Mouse (Mus musculus) MEL (cell line): ENCODE results near the gene Slc43a1. TPM values are rescaled to one million over a fixed set of nuclear protein-coding genes. Genes with fewer than 3 reads are reported as not detected.

Experiments
- DNase-seq: peaks from one replicate; pipeline ENCODE4 v3.0.0; 2011; ENCODE audit warnings: low read depth, low spot score
- H3K27ac ChIP-seq: 2 replicates; pipeline ENCODE4 v1.5.1; 2012; ENCODE audit warnings: low read depth, mild to moderate bottlenecking, control low read depth, low read length, moderate library complexity; ENCODE audit not compliant: control insufficient read depth
- H3K27me3 ChIP-seq, 2 experiments: fragments of 150-350 bp in 1 of 2; sonication (generic) in 1 of 2; 2 replicates each; pipeline ENCODE4 v1.6.1; 2012; ENCODE audit warnings: low read length in 2 of 2, mild to moderate bottlenecking in 2 of 2, improper control_type of control experiment in 1 of 2, moderate library complexity in 1 of 2; ENCODE audit not compliant: insufficient read depth in 2 of 2, control insufficient read depth in 1 of 2
- H3K36me3 ChIP-seq, 2 experiments: 2 replicates each; pipeline ENCODE4 v1.6.1; 2012 to 2014; ENCODE audit warnings: low read length in 2 of 2, improper control_type of control experiment in 1 of 2, inconsistent platforms in 1 of 2, mild to moderate bottlenecking in 1 of 2; ENCODE audit not compliant: insufficient read depth in 2 of 2, control insufficient read depth in 1 of 2
- H3K4me1 ChIP-seq, 2 experiments: fragments of 150-350 bp in 1 of 2; sonication (generic) in 1 of 2; 2 replicates each; pipeline ENCODE4 v1.6.1; 2012; ENCODE audit warnings: low read length in 2 of 2, improper control_type of control experiment in 1 of 2, mild to moderate bottlenecking in 1 of 2; ENCODE audit not compliant: insufficient read depth in 2 of 2, control insufficient read depth in 1 of 2
- H3K4me3 ChIP-seq, 2 experiments: fragments of 150-350 bp in 1 of 2; sonication (generic) in 1 of 2; 2 replicates each; pipeline ENCODE4 v1.5.1; 2012; ENCODE audit warnings: low read depth in 2 of 2, low read length in 2 of 2, mild to moderate bottlenecking in 2 of 2, moderate library complexity in 2 of 2, control low read depth in 1 of 2, improper control_type of control experiment in 1 of 2; ENCODE audit not compliant: control insufficient read depth in 1 of 2, insufficient read depth in 1 of 2
- H3K79me2 ChIP-seq: 2 replicates; pipeline ENCODE4 v1.6.1; 2012; ENCODE audit warnings: mild to moderate bottlenecking, low read length, moderate library complexity; ENCODE audit not compliant: control insufficient read depth, poor library complexity, insufficient read depth
- H3K9ac ChIP-seq: 2 replicates; pipeline ENCODE4 v1.6.1; 2012; ENCODE audit warnings: low read depth, mild to moderate bottlenecking, control low read depth, low read length, moderate library complexity; ENCODE audit not compliant: control insufficient read depth, poor library complexity, severe bottlenecking
- H3K9me3 ChIP-seq: fragments of 150-350 bp; sonication (generic); replicated peaks from 2 replicates; pipeline ENCODE4 v1.6.1; 2012; ENCODE audit warnings: mild to moderate bottlenecking, low read length, improper control_type of control experiment, moderate library complexity; ENCODE audit not compliant: insufficient read depth
- CHD2 ChIP-seq: IDR thresholded peaks from 2 replicates; pipeline ENCODE4 v1.6.1; 2011; ENCODE audit warnings: low read length, improper control_type of control experiment
- CTCF ChIP-seq, 3 experiments: IDR thresholded peaks in 2 of 3; conservative IDR thresholded peaks in 1 of 3; 2 replicates each; pipeline ENCODE4 v1.5.1; 2011 to 2012; ENCODE audit warnings: low read length in 3 of 3, low read depth in 2 of 3, mild to moderate bottlenecking in 2 of 3, improper control_type of control experiment in 1 of 3, inconsistent platforms in 1 of 3, mixed read lengths in 1 of 3, moderate library complexity in 1 of 3; ENCODE audit not compliant: control insufficient read depth in 1 of 3, insufficient read depth in 1 of 3, poor library complexity in 1 of 3, severe bottlenecking in 1 of 3
- ELF1 ChIP-seq: IDR thresholded peaks from 2 replicates; pipeline ENCODE4 v1.6.1; 2014; ENCODE audit warnings: low read depth, mild to moderate bottlenecking, inconsistent platforms, low read length, improper control_type of control experiment, moderate library complexity
- EP300 ChIP-seq, 2 experiments: IDR thresholded peaks; 2 replicates each; pipeline ENCODE4 v1.6.1; 2011; ENCODE audit warnings: improper control_type of control experiment in 2 of 2, low read length in 2 of 2, low read depth in 1 of 2, mild to moderate bottlenecking in 1 of 2
- ETS1 ChIP-seq: IDR thresholded peaks from 2 replicates; pipeline ENCODE4 v1.6.1; 2012; ENCODE audit warnings: low read depth, mild to moderate bottlenecking, inconsistent platforms, low read length, improper control_type of control experiment, moderate library complexity
- GABPA ChIP-seq: IDR thresholded peaks from 2 replicates; pipeline ENCODE4 v1.6.1; 2012; ENCODE audit warnings: low read depth, mild to moderate bottlenecking, inconsistent platforms, low read length, improper control_type of control experiment, moderate library complexity
- GATA1 ChIP-seq: IDR thresholded peaks from 2 replicates; pipeline ENCODE4 v1.6.1; 2011; ENCODE audit warnings: low read depth, low read length, improper control_type of control experiment
- HCFC1 ChIP-seq: IDR thresholded peaks from 2 replicates; pipeline ENCODE4 v1.6.1; 2012; ENCODE audit warnings: low read depth, mild to moderate bottlenecking, inconsistent platforms, low read length, improper control_type of control experiment, moderate library complexity
- JUND ChIP-seq: IDR thresholded peaks from 2 replicates; pipeline ENCODE4 v1.6.1; 2011; ENCODE audit warnings: low read depth, mild to moderate bottlenecking, improper control_type of control experiment, low read length
- MAX ChIP-seq: IDR thresholded peaks from 2 replicates; pipeline ENCODE4 v1.6.1; 2011; ENCODE audit warnings: low read length, improper control_type of control experiment
- MAZ ChIP-seq: IDR thresholded peaks from 2 replicates; pipeline ENCODE4 v1.6.1; 2012; ENCODE audit warnings: low read depth, mild to moderate bottlenecking, inconsistent platforms, low read length, improper control_type of control experiment
- MEF2A ChIP-seq: IDR thresholded peaks from 2 replicates; pipeline ENCODE4 v1.6.1; 2014; ENCODE audit warnings: low read depth, mild to moderate bottlenecking, inconsistent platforms, low read length, improper control_type of control experiment; ENCODE audit not compliant: poor library complexity, insufficient replicate concordance, severe bottlenecking; ENCODE audit errors: extremely low read depth
- MXI1 ChIP-seq: IDR thresholded peaks from 2 replicates; pipeline ENCODE4 v1.6.1; 2011; ENCODE audit warnings: mild to moderate bottlenecking, low read depth, low read length, improper control_type of control experiment
- MYB ChIP-seq: IDR thresholded peaks from 2 replicates; pipeline ENCODE4 v1.6.1; 2011; ENCODE audit warnings: mild to moderate bottlenecking, low read depth, low read length, improper control_type of control experiment
- MYC ChIP-seq: IDR thresholded peaks from 2 replicates; pipeline ENCODE4 v1.6.1; 2011; ENCODE audit warnings: low read depth, mild to moderate bottlenecking, low read length, improper control_type of control experiment, moderate library complexity
- NELFE ChIP-seq: IDR thresholded peaks from 2 replicates; pipeline ENCODE4 v1.6.1; 2011; ENCODE audit warnings: low read depth, low read length, improper control_type of control experiment
- NRF1 ChIP-seq: IDR thresholded peaks from 2 replicates; pipeline ENCODE4 v1.6.1; 2014; ENCODE audit warnings: low read depth, mild to moderate bottlenecking, inconsistent platforms, low read length, improper control_type of control experiment, moderate library complexity; ENCODE audit not compliant: poor library complexity, insufficient read depth, severe bottlenecking
- POLR2A ChIP-seq, 2 experiments: IDR thresholded peaks; 2 replicates each; pipeline ENCODE4 v1.6.1; 2011 to 2012; ENCODE audit warnings: low read length in 2 of 2, mild to moderate bottlenecking in 2 of 2, control low read depth in 1 of 2, improper control_type of control experiment in 1 of 2, low read depth in 1 of 2, moderate library complexity in 1 of 2; ENCODE audit not compliant: control insufficient read depth in 1 of 2, insufficient read depth in 1 of 2, poor library complexity in 1 of 2
- POLR2AphosphoS2 ChIP-seq: IDR thresholded peaks from 2 replicates; pipeline ENCODE4 v1.6.1; 2011; ENCODE audit warnings: low read length, improper control_type of control experiment
- POLR2AphosphoS5 ChIP-seq: IDR thresholded peaks from 2 replicates; pipeline ENCODE4 v1.6.1; 2012; ENCODE audit warnings: low read depth, borderline replicate concordance, mild to moderate bottlenecking, inconsistent platforms, low read length, moderate library complexity, mixed read lengths
- RAD21 ChIP-seq: IDR thresholded peaks from 2 replicates; pipeline ENCODE4 v1.6.1; 2011; ENCODE audit warnings: mild to moderate bottlenecking, low read depth, low read length, improper control_type of control experiment
- RCOR1 ChIP-seq: IDR thresholded peaks from 2 replicates; pipeline ENCODE4 v1.6.1; 2012; ENCODE audit warnings: low read depth, mild to moderate bottlenecking, inconsistent platforms, low read length, improper control_type of control experiment
- SIN3A ChIP-seq: IDR thresholded peaks from 2 replicates; pipeline ENCODE4 v1.6.1; 2012; ENCODE audit warnings: low read length, improper control_type of control experiment, inconsistent platforms
- SMC3 ChIP-seq: IDR thresholded peaks from 2 replicates; pipeline ENCODE4 v1.6.1; 2011; ENCODE audit warnings: low read depth, low read length, improper control_type of control experiment
- TBP ChIP-seq: IDR thresholded peaks from 2 replicates; pipeline ENCODE4 v1.8.0; 2011; ENCODE audit warnings: low read depth, low read length, improper control_type of control experiment
- TCF12 ChIP-seq: IDR thresholded peaks from 2 replicates; pipeline ENCODE4 v1.6.1; 2014; ENCODE audit warnings: low read depth, mild to moderate bottlenecking, inconsistent platforms, low read length, improper control_type of control experiment, moderate library complexity
- ZMIZ1 ChIP-seq: IDR thresholded peaks from 2 replicates; pipeline ENCODE4 v1.6.1; 2012; ENCODE audit warnings: low read depth, mild to moderate bottlenecking, inconsistent platforms, low read length, improper control_type of control experiment, moderate library complexity
- ZNF384 ChIP-seq: IDR thresholded peaks from 2 replicates; pipeline ENCODE4 v1.6.1; 2012; ENCODE audit warnings: low read depth, mild to moderate bottlenecking, inconsistent platforms, low read length, improper control_type of control experiment
- polyA plus RNA-seq, 2 experiments: library from polyadenylated mRNA; stranded (reverse) in 1 of 2; unstranded in 1 of 2; fragments of >175 nt in 1 of 2; fragments of >200 nt in 1 of 2; gene quantifications; 2 replicates each; pipeline versions ENCODE4 v1.2.1 to v1.2.4; 2012; ENCODE audit warnings: low replicate concordance in 2 of 2, low read depth in 1 of 2; ENCODE audit not compliant: insufficient read length in 2 of 2, insufficient read depth in 1 of 2, missing spikeins in 1 of 2
- total RNA-seq: library from RNA; depleted of rRNA; stranded (reverse); fragments of 300-350 nt; gene quantifications from 2 replicates; pipeline ENCODE4 v1.2.3, GENCODE M21; 2012

The Slc43a1 gene
- total and polyA plus RNA-seq, 3 experiments, result 69.8 to 131 (median 108) TPM

GRCm38 (mm10) chr2:84798493-84798921 is 40.1 kb upstream of the Slc43a1 start, which contains the start of gene Ube2l6 (continued):
- TF ChIP-seq RCOR1 (no peak), MEF2A (no peak), NELFE (peak; percentile 4; the same call in 1 of the 2 replicates), JUND (no peak), MAZ (0 out of 2 replicates have a peak, but pooled peaks have one; percentile 24), MAX (no peak), GABPA (no peak), TCF12 (peak; percentile 82), POLR2A (IDR thresholded peaks at IDR 0.05; ENCODE audit: control insufficient read depth in 1 of 2, insufficient read depth in 1 of 2, low read depth in 1 of 2, low read length in 2 of 2, poor library complexity in 1 of 2) (no peak), SMC3 (no peak), CHD2 (no peak), EP300 (IDR thresholded peaks at IDR 0.05; ENCODE audit: low read depth in 1 of 2, low read length in 2 of 2) (peak; percentile 53 to 78; a peak in 3 of 4 replicates), POLR2AphosphoS5 (no peak), MYC (no peak), NRF1 (no peak)
- TF ChIP-seq, all 39 proteins: peak for 9

DNA sequence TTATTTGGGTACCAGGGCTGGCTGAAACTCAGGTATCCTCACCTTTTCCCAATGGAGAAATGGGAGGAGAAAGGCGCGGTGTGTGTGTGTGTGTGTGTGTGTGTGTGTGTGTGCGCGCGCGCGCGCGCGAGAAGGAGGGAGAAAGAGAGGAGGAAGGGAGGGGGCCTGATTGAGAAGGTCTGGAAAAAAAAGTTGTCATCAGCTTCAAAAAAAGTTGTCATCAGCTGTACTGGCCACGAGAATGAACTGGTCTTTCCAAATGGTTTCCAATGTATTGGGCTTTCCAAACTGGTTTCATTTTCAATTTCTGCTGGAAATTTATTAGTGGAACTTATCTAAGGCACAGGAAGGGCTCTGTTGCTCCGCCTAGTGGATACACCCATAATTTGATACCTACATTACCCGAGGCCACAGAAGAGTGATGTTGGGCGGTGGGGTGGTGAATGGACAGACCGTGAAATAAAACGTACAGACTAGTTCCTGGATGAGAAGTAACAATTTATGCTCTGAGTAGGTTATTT is 39.5 kb upstream of the Slc43a1 start:
- TF ChIP-seq ELF1, result 0 out of 2 replicates have a peak, but pooled peaks have one; percentile 5
- TF ChIP-seq MYC, result 0 out of 2 replicates have a peak, but pooled peaks have one; percentile 47
- TF ChIP-seq GATA1, result peak; percentile 66
- TF ChIP-seq RAD21, result peak; percentile 31
- TF ChIP-seq MXI1, result peak; percentile 27; the same call in 1 of the 2 replicates
- 0 out of 2 replicates have a peak, but pooled peaks have one; percentile 3 for TF ChIP-seq RCOR1
- TF ChIP-seq ETS1, result peak; percentile 80
- TF ChIP-seq MAX, result no peak
- peak; percentile 52 for TF ChIP-seq SMC3
- no peak for TF ChIP-seq TBP
- TF ChIP-seq MAZ, result peak; percentile 70
- TF ChIP-seq ZMIZ1, result 0 out of 2 replicates have a peak, but pooled peaks have one; percentile 25
- peak; percentile 56; the same call in 1 of the 2 replicates for TF ChIP-seq NRF1
- TF ChIP-seq NELFE, result peak; percentile 44; the same call in 1 of the 2 replicates
- no peak for TF ChIP-seq POLR2A (IDR thresholded peaks at IDR 0.05; ENCODE audit: control insufficient read depth in 1 of 2, insufficient read depth in 1 of 2, low read depth in 1 of 2, low read length in 2 of 2, poor library complexity in 1 of 2)
- peak; percentile 59 for TF ChIP-seq SIN3A
- 0 out of 2 replicates have a peak, but pooled peaks have one; percentile 61 for TF ChIP-seq HCFC1
- 0 out of 4 replicates have a peak, but pooled peaks of 1 of the 2 experiments have one; percentile 23 for TF ChIP-seq EP300 (IDR thresholded peaks at IDR 0.05; ENCODE audit: low read depth in 1 of 2, low read length in 2 of 2)
- peak; percentile 34 to 73 (median 56); a peak in 4 of 6 replicates for TF ChIP-seq CTCF (IDR thresholded peaks at IDR 0.05 in 2 of 3, conservative IDR thresholded peaks at IDR 0.05 in 1 of 3; ENCODE audit: control insufficient read depth in 1 of 3, insufficient read depth in 1 of 3, low read depth in 2 of 3, low read length in 3 of 3, poor library complexity in 1 of 3, severe bottlenecking in 1 of 3)
- peak; percentile 65; the same call in 1 of the 2 replicates for TF ChIP-seq ZNF384
- TF ChIP-seq POLR2AphosphoS2, result no peak
- no peak for TF ChIP-seq MYB
- H3K4me3 ChIP-seq, result peak overlapping the region; percentile 72 to 86
- peaks cover 0 to 5% of the 10 kb centered on the region in 2 experiments; a peak in 2 of 4 replicates for H3K36me3 ChIP-seq
- H3K27me3 ChIP-seq, result no peaks in the 10 kb centered on the region
- no peaks in the 10 kb centered on the region for H3K9me3 ChIP-seq
- H3K9ac ChIP-seq, result peak overlapping the region; percentile 71
- peak overlapping the region; percentile 66 for H3K27ac ChIP-seq
- no peaks in the 10 kb centered on the region for H3K79me2 ChIP-seq
- peaks cover 0 to 18% of the 10 kb centered on the region in 2 experiments; a peak in 3 of 4 replicates for H3K4me1 ChIP-seq
- peak; percentile 91 for DNase-seq
